Mouse (Mus musculus): ENCODE results near the gene Sema3g. TPM values are rescaled to one million over a fixed set of nuclear protein-coding genes. Genes with fewer than 3 reads are reported as not detected.

The Sema3g gene
- total and polyA plus RNA-seq, 2 experiments from 2014 or later, result 0.33 to 4.9 TPM

GRCm38 (mm10) chr14:31184195-31184594, 33.5 kb upstream of the Sema3g start:
- no peak overlapping the region for H3K9ac ChIP-seq (replicated peaks; ENCODE audit: low read length)
- WGBS, result 92% methylated on average over 12 of the region's 12 CpGs
- no peak overlapping the region for H3K4me2 ChIP-seq (ENCODE audit: low read depth, low read length)
- H3K4me1 ChIP-seq (ENCODE audit: insufficient read depth, low read length), result no peaks in the 10 kb centered on the region
- ATAC-seq (no peak), DNase-seq (ENCODE audit: low spot score) (no peak)
- no peak for TF ChIP-seq CTCF (IDR thresholded peaks at IDR 0.05; ENCODE audit: low read depth)
- H3K36me3 ChIP-seq (ENCODE audit: insufficient read depth, low read length), result peaks cover 93% of the 10 kb centered on the region
- H3K27me3 ChIP-seq (ENCODE audit: insufficient read depth, low read length), result no peaks in the 10 kb centered on the region
- H3K27ac ChIP-seq, result no peak overlapping the region
- H3K4me3 ChIP-seq (ENCODE audit: low read length), result no peak overlapping the region
- H3K9me3 ChIP-seq (ENCODE audit: low read length), result no peaks in the 10 kb centered on the region

DNA sequence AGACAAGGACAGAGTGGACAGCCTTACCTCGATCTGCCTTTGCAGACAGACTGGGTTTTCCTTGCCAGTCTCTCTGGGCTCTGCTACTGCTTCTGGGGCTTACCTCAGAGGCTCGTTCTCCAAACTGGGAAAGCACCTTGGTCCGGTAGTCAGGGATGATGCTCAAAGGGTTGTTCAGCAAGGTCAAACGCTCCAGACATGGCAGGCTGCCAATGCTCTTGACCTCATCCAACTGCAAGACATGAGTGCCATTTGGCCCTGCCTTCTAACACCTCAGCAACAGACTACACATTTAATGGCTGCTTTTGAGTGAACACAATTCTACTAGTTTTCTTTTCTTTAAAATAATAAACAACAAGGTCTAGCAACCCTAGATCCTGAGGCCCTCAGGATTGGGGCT, 31.0 kb upstream of the Sema3g start:
- Histone ChIP-seq H3K9ac (replicated peaks; ENCODE audit: low read length) (no peak overlapping the region), H3K9me3 (ENCODE audit: low read length) (no peaks in the 10 kb centered on the region), H3K27ac (no peak overlapping the region), H3K4me3 (ENCODE audit: low read length) (no peak overlapping the region), H3K36me3 (ENCODE audit: insufficient read depth, low read length) (peaks cover 96% of the 10 kb centered on the region), H3K4me1 (ENCODE audit: insufficient read depth, low read length) (no peaks in the 10 kb centered on the region), H3K27me3 (ENCODE audit: insufficient read depth, low read length) (no peaks in the 10 kb centered on the region), H3K4me2 (ENCODE audit: low read depth, low read length) (no peak overlapping the region)
- TF ChIP-seq CTCF (IDR thresholded peaks at IDR 0.05; ENCODE audit: low read depth), result no peak
- DNase-seq (ENCODE audit: low spot score) (no peak), ATAC-seq (no peak)
- 68% methylated on average over 4 of the region's 4 CpGs for WGBS

- 0 out of 2 replicates have a peak overlapping the region, but pooled peaks have one; percentile 16 for H3K27ac ChIP-seq
- H3K36me3 ChIP-seq (ENCODE audit: insufficient read depth, low read length), result peaks cover 94% of the 10 kb centered on the region
- DNase-seq (ENCODE audit: low spot score) (peak; percentile 24), ATAC-seq (peak; percentile 57; the same call in 1 of the 2 replicates)
- H3K27me3 ChIP-seq (ENCODE audit: insufficient read depth, low read length), result no peaks in the 10 kb centered on the region
- H3K9ac ChIP-seq (replicated peaks; ENCODE audit: low read length), result no peak overlapping the region
- no peaks in the 10 kb centered on the region for H3K9me3 ChIP-seq (ENCODE audit: low read length)
- WGBS, result 50% methylated on average over 6 of the region's 6 CpGs
- H3K4me1 ChIP-seq (ENCODE audit: insufficient read depth, low read length), result no peaks in the 10 kb centered on the region
- no peak for TF ChIP-seq CTCF (IDR thresholded peaks at IDR 0.05; ENCODE audit: low read depth)
- no peak overlapping the region for H3K4me3 ChIP-seq (ENCODE audit: low read length)
- no peak overlapping the region for H3K4me2 ChIP-seq (ENCODE audit: low read depth, low read length)
Observed at GRCm38 (mm10) chr14:31188771-31189181, 28.9 kb upstream of the Sema3g start.

- H3K27ac ChIP-seq, result peak overlapping the region; percentile 16; the same call in 1 of the 2 replicates
- no peak overlapping the region for H3K4me3 ChIP-seq (ENCODE audit: low read length)
- no peak for TF ChIP-seq CTCF (IDR thresholded peaks at IDR 0.05; ENCODE audit: low read depth)
- ATAC-seq (no peak), DNase-seq (ENCODE audit: low spot score) (no peak)
- no peak overlapping the region for H3K4me2 ChIP-seq (ENCODE audit: low read depth, low read length)
- H3K36me3 ChIP-seq (ENCODE audit: insufficient read depth, low read length), result peaks cover 89% of the 10 kb centered on the region
- 88% methylated on average over 3 of the region's 3 CpGs for WGBS
- H3K4me1 ChIP-seq (ENCODE audit: insufficient read depth, low read length), result no peaks in the 10 kb centered on the region
- H3K9ac ChIP-seq (replicated peaks; ENCODE audit: low read length), result no peak overlapping the region
- no peaks in the 10 kb centered on the region for H3K27me3 ChIP-seq (ENCODE audit: insufficient read depth, low read length)
- no peaks in the 10 kb centered on the region for H3K9me3 ChIP-seq (ENCODE audit: low read length)
Observed at GRCm38 (mm10) chr14:31189348-31189747, 28.3 kb upstream of the Sema3g start.

GRCm38 (mm10) chr14:31191936-31192335, 25.7 kb upstream of the Sema3g start:
- Histone ChIP-seq H3K9ac (replicated peaks; ENCODE audit: low read length) (no peak overlapping the region), H3K4me2 (ENCODE audit: low read depth, low read length) (no peak overlapping the region), H3K4me1 (ENCODE audit: insufficient read depth, low read length) (no peaks in the 10 kb centered on the region), H3K36me3 (ENCODE audit: insufficient read depth, low read length) (peaks cover 64% of the 10 kb centered on the region), H3K27me3 (ENCODE audit: insufficient read depth, low read length) (no peaks in the 10 kb centered on the region), H3K9me3 (ENCODE audit: low read length) (no peaks in the 10 kb centered on the region), H3K4me3 (ENCODE audit: low read length) (no peak overlapping the region), H3K27ac (no peak overlapping the region)
- no peak for TF ChIP-seq CTCF (IDR thresholded peaks at IDR 0.05; ENCODE audit: low read depth)
- ATAC-seq (no peak), DNase-seq (ENCODE audit: low spot score) (no peak)
- 50% methylated on average over 2 of the region's 2 CpGs for WGBS

- no peaks in the 10 kb centered on the region for H3K27me3 ChIP-seq (ENCODE audit: insufficient read depth, low read length)
- 64% methylated on average over 7 of the region's 7 CpGs for WGBS
- H3K9ac ChIP-seq (replicated peaks; ENCODE audit: low read length), result no peak overlapping the region
- DNase-seq (ENCODE audit: low spot score) (peak; percentile 25), ATAC-seq (no peak)
- no peak overlapping the region for H3K27ac ChIP-seq
- H3K9me3 ChIP-seq (ENCODE audit: low read length), result no peaks in the 10 kb centered on the region
- no peak for TF ChIP-seq CTCF (IDR thresholded peaks at IDR 0.05; ENCODE audit: low read depth)
- no peaks in the 10 kb centered on the region for H3K4me1 ChIP-seq (ENCODE audit: insufficient read depth, low read length)
- H3K36me3 ChIP-seq (ENCODE audit: insufficient read depth, low read length), result peaks cover 45% of the 10 kb centered on the region
- H3K4me2 ChIP-seq (ENCODE audit: low read depth, low read length), result no peak overlapping the region
- H3K4me3 ChIP-seq (ENCODE audit: low read length), result no peak overlapping the region
Observed at GRCm38 (mm10) chr14:31193791-31194190, 23.9 kb upstream of the Sema3g start.

DNA sequence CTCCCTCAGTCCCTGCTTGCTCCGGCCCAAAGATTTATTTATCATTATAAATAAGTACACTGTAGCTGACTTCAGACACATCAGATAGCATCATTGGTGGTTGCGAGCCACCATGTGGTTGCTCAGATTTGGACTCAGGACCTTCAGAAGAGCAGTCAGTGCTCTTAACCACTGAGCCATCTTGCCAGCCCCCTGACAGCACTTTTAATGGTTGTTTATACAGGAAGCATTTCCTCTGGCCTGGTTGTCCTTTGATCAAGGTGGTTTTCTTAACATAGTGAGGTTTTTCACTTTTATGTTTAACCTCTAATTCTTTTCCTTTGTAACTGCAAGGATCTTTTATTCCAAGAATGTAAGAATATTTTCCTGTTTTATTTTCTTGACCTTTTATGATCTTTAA, 23.2 kb upstream of the Sema3g start:
- Histone ChIP-seq H3K9me3 (ENCODE audit: low read length) (no peaks in the 10 kb centered on the region), H3K4me1 (ENCODE audit: insufficient read depth, low read length) (no peaks in the 10 kb centered on the region), H3K27me3 (ENCODE audit: insufficient read depth, low read length) (no peaks in the 10 kb centered on the region), H3K4me2 (ENCODE audit: low read depth, low read length) (no peak overlapping the region), H3K9ac (replicated peaks; ENCODE audit: low read length) (no peak overlapping the region), H3K27ac (no peak overlapping the region), H3K36me3 (ENCODE audit: insufficient read depth, low read length) (peaks cover 39% of the 10 kb centered on the region), H3K4me3 (ENCODE audit: low read length) (no peak overlapping the region)
- DNase-seq (ENCODE audit: low spot score) (no peak), ATAC-seq (no peak)
- TF ChIP-seq CTCF (IDR thresholded peaks at IDR 0.05; ENCODE audit: low read depth), result no peak
- 84% methylated on average over 2 of the region's 2 CpGs for WGBS

All from hindbrain, postnatal 0 days (tissue).